In genomic region chr16:37789394-37789920, GRCm38 (mm10) we compare ENCODE assay signal across 10 mouse cellular contexts. TPM values are rescaled to one million over a fixed set of nuclear protein-coding genes. Genes with fewer than 3 reads are reported as not detected.
DNase-seq lines count a peak whose midpoint lies in the region; ATAC-seq and TF ChIP-seq lines count a peak whose summit lies in the region.
"Had no signal": no experiment of that assay in that cellular context is flagged by ENCODE, and none has a peak within 500 bp of the region (broad histone marks: within the 10 kb centered on the region; RNA-seq: fewer than 3 reads in every experiment).

No protein-coding gene starts in this region.

- H3K27ac ChIP-seq in lung, embryonic 15.5 days, result peak overlapping the region; percentile 96
- H3K27ac ChIP-seq in embryonic facial prominence, embryonic 14.5 days (replicated peaks; ENCODE audit: low read depth, low read length), result peak overlapping the region; percentile 94

- H3K4me3 ChIP-seq in lung, embryonic 15.5 days, result no peak overlapping the region
- H3K4me3 ChIP-seq in embryonic facial prominence, embryonic 14.5 days (ENCODE audit: low read depth, low read length), result no peak overlapping the region
- H3K4me3 ChIP-seq in myocyte, result no peak overlapping the region

- H3K4me1 ChIP-seq in lung, embryonic 15.5 days, result peaks cover 67% of the 10 kb centered on the region
- peaks cover 70% of the 10 kb centered on the region for H3K4me1 ChIP-seq in embryonic facial prominence, embryonic 14.5 days (ENCODE audit: control insufficient read depth, insufficient read depth, low read length)

- ATAC-seq in lung, embryonic 15.5 days (ENCODE audit: borderline replicate concordance, extremely low read depth, low FRiP score, low TSS enrichment), result no peak
- no peak for ATAC-seq in embryonic facial prominence, embryonic 14.5 days (ENCODE audit: low read depth)

- no peaks in the 10 kb centered on the region for H3K9me3 ChIP-seq in lung, embryonic 15.5 days
- no peaks in the 10 kb centered on the region for H3K9me3 ChIP-seq in embryonic facial prominence, embryonic 14.5 days (ENCODE audit: control insufficient read depth, low read length)

- intact Hi-C loops in left cerebral cortex, postnatal 25 days (cut with DNase I), result no loop called here

- WGBS in lung, embryonic 15.5 days, result 57% methylated on average over 6 of the region's 6 CpGs
- 62% methylated on average over 6 of the region's 6 CpGs for WGBS in embryonic facial prominence, embryonic 14.5 days

- no peaks in the 10 kb centered on the region for H3K27me3 ChIP-seq in lung, embryonic 15.5 days
- H3K27me3 ChIP-seq in embryonic facial prominence, embryonic 14.5 days (replicated peaks; ENCODE audit: control insufficient read depth, insufficient read depth, low read length), result no peaks in the 10 kb centered on the region
- H3K27me3 ChIP-seq in myocyte (ENCODE audit: control insufficient read depth, insufficient read depth, insufficient read length), result no peaks in the 10 kb centered on the region

- DNase-seq in heart, adult 11 months, result peak; percentile 94
- no peak for DNase-seq in heart, adult 8-10 months (ENCODE audit: low spot score)
- no peak for DNase-seq in lung, postnatal 14 days
- DNase-seq in embryonic facial prominence, embryonic 14.5 days (ENCODE audit: low spot score), result no peak
- no peak for DNase-seq in urinary bladder, postnatal 14 days (ENCODE audit: low spot score)
- DNase-seq in left cerebral cortex, postnatal 25 days (ENCODE audit: low spot score in 2 of 2), result no peak
- DNase-seq: kidney, adult 18-20 months had no signal

- no peak overlapping the region for H3ac ChIP-seq in myocyte (ENCODE audit: control insufficient read depth, insufficient read length)

- peaks cover 24% of the 10 kb centered on the region for H3K36me3 ChIP-seq in lung, embryonic 15.5 days
- peaks cover 64% of the 10 kb centered on the region for H3K36me3 ChIP-seq in embryonic facial prominence, embryonic 14.5 days (ENCODE audit: control insufficient read depth, insufficient read depth, low read length)
- peaks cover 29% of the 10 kb centered on the region for H3K36me3 ChIP-seq in myocyte (ENCODE audit: control insufficient read depth, insufficient read depth)

- 0 out of 2 replicates have a peak overlapping the region, but pooled peaks have one; percentile 40 for H3K4me2 ChIP-seq in lung, embryonic 15.5 days
- H3K4me2 ChIP-seq in embryonic facial prominence, embryonic 14.5 days (ENCODE audit: low read depth, low read length), result peak overlapping the region; percentile 36
- H3K4me2 ChIP-seq in myocyte (ENCODE audit: low read depth), result peak overlapping the region; percentile 88

- TF ChIP-seq POLR2A in myocyte (IDR thresholded peaks at IDR 0.05; ENCODE audit: insufficient read length, low read depth), result no peak

- H3K9ac ChIP-seq in lung, embryonic 15.5 days, result no peak overlapping the region
- 0 out of 2 replicates have a peak overlapping the region, but pooled peaks have one; percentile 25 for H3K9ac ChIP-seq in embryonic facial prominence, embryonic 14.5 days (ENCODE audit: low read depth, low read length)

- H3K79me2 ChIP-seq in myocyte (ENCODE audit: control insufficient read depth, insufficient read depth), result peaks cover 49% of the 10 kb centered on the region

TF ChIP-seq in myocyte, 11 proteins besides CTCF, POLR2A, EP300 and RAD21:
- TF ChIP-seq MAX (IDR thresholded peaks at IDR 0.05; ENCODE audit: low read depth) (no peak), MYOD1 (IDR thresholded peaks at IDR 0.05; ENCODE audit: control insufficient read depth in 1 of 3, insufficient read length in 2 of 3, low read depth in 2 of 3) (peak in 2 of 3 experiments; percentile 34 to 43)
TF ChIP-seq in myocyte: peak in this region for 1.

RNA-seq across cellular contexts. Expression of gene Fstl1, which starts 12.8 kb away (rescaled TPM):
- 10 to 100 TPM; 36.4 to 46.9 (median 43.4) TPM for total RNA-seq in heart, adult 8-10 months (2022)
- polyA plus RNA-seq in lung, embryonic 15.5 days (2015; fragmentation: Nextera tagmentation; extraction: Ambion mirVana), result 520 and 550 TPM in 2 replicates
- polyA plus RNA-seq in embryonic facial prominence, embryonic 14.5 days (2014; fragmentation: Nextera tagmentation; extraction: Ambion mirVana), result 833 and 870 TPM in 2 replicates
- polyA plus RNA-seq in myocyte (2012; fragmentation: generic; extraction: Trizol), result 134 TPM
- total RNA-seq in left cerebral cortex, postnatal 25 days (2021), result 10 to 100 TPM; 31.7 to 36.9 TPM
- total RNA-seq: monocyte, adult 5-6 weeks had no signal

Comparison
In these comparisons a context has a peak if more than half of its experiments do, and no peak if none do; other contexts are left out.
1. H3K4me2 ChIP-seq: peak in every context shown above with its lines; median percentile 88 in myocyte; 40 in lung, embryonic 15.5 days; 36 in embryonic facial prominence, embryonic 14.5 days.